Mouse (Mus musculus): Measurements from ENCODE around the gene Ptprd. TPM values are rescaled to one million over a fixed set of nuclear protein-coding genes. Genes with fewer than 3 reads are reported as not detected.

Ptprd gene
- total and polyA plus RNA-seq, 3 experiments = not detected

GRCm38 (mm10) chr4:76652971-76653370 is 1558.8 kb downstream of the Ptprd start:
- Histone ChIP-seq H3K9ac (ENCODE audit: control insufficient read depth, low read depth, low read length, poor library complexity, severe bottlenecking) (no peak overlapping the region), H3K4me3 (ENCODE audit: control insufficient read depth in 1 of 2, insufficient read depth in 1 of 2, low read depth in 2 of 2, low read length in 2 of 2) (no peak overlapping the region), H3K36me3 (ENCODE audit: control insufficient read depth in 1 of 2, insufficient read depth in 2 of 2, low read length in 2 of 2) (no peaks in the 10 kb centered on the region), H3K79me2 (ENCODE audit: control insufficient read depth, insufficient read depth, low read length, poor library complexity) (no peaks in the 10 kb centered on the region), H3K4me1 (ENCODE audit: control insufficient read depth in 1 of 2, insufficient read depth in 2 of 2, low read length in 2 of 2) (no peaks in the 10 kb centered on the region), H3K27ac (ENCODE audit: control insufficient read depth, low read depth, low read length) (no peak overlapping the region), H3K27me3 (ENCODE audit: control insufficient read depth in 1 of 2, insufficient read depth in 2 of 2, low read length in 2 of 2) (no peaks in the 10 kb centered on the region), H3K9me3 (replicated peaks; ENCODE audit: insufficient read depth, low read length) (no peaks in the 10 kb centered on the region)
- TF ChIP-seq USF2 (IDR thresholded peaks at IDR 0.05; ENCODE audit: borderline replicate concordance in 1 of 2, insufficient read depth in 1 of 2, low read depth in 1 of 2, low read length in 2 of 2) = no peak
- no peak for TF ChIP-seq GABPA (IDR thresholded peaks at IDR 0.05; ENCODE audit: low read depth, low read length)
- TF ChIP-seq NELFE (IDR thresholded peaks at IDR 0.05; ENCODE audit: low read depth, low read length) = no peak
- TF ChIP-seq TCF12 (IDR thresholded peaks at IDR 0.05; ENCODE audit: low read depth, low read length) = no peak
- no peak for TF ChIP-seq CTCF (IDR thresholded peaks at IDR 0.05 in 2 of 3, conservative IDR thresholded peaks at IDR 0.05 in 1 of 3; ENCODE audit: control insufficient read depth in 1 of 3, insufficient read depth in 1 of 3, low read depth in 2 of 3, low read length in 3 of 3, poor library complexity in 1 of 3, severe bottlenecking in 1 of 3)
- TF ChIP-seq BHLHE40 (IDR thresholded peaks at IDR 0.05; ENCODE audit: borderline replicate concordance, low read depth, low read length) = no peak
- no peak for TF ChIP-seq USF1 (IDR thresholded peaks at IDR 0.05; ENCODE audit: low read depth, low read length)
- TF ChIP-seq MXI1 (IDR thresholded peaks at IDR 0.05; ENCODE audit: low read depth, low read length) = no peak
- no peak for TF ChIP-seq ZC3H11A (IDR thresholded peaks at IDR 0.05; ENCODE audit: low read depth, low read length)
- DNase-seq (ENCODE audit: low read depth, low spot score) = no peak

DNA sequence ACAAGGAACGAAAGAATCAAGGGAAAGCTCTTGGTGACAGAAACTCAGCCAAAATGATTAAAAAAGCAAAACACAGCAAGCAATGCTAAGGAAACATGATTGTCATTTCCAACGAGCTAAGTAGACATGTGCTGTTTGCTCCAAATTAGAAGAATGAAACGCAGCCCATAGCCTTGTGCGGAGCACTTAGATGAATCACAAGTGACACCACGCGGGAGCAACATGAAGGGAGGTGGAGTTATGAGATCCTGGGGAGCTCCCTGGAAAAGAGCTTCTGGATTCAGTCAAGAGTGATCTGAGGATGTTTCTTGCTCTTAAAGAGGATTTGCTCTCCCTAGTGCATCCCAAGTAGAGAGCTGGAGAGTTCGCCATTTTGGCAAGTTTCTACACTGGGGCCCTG is 1590.0 kb downstream of the Ptprd start:
- Histone ChIP-seq H3K27ac (ENCODE audit: control insufficient read depth, low read depth, low read length) (no peak overlapping the region), H3K4me3 (ENCODE audit: control insufficient read depth in 1 of 2, insufficient read depth in 1 of 2, low read depth in 2 of 2, low read length in 2 of 2) (no peak overlapping the region), H3K9me3 (replicated peaks; ENCODE audit: insufficient read depth, low read length) (no peaks in the 10 kb centered on the region), H3K27me3 (ENCODE audit: control insufficient read depth in 1 of 2, insufficient read depth in 2 of 2, low read length in 2 of 2) (no peaks in the 10 kb centered on the region), H3K36me3 (ENCODE audit: control insufficient read depth in 1 of 2, insufficient read depth in 2 of 2, low read length in 2 of 2) (no peaks in the 10 kb centered on the region), H3K4me1 (ENCODE audit: control insufficient read depth in 1 of 2, insufficient read depth in 2 of 2, low read length in 2 of 2) (no peaks in the 10 kb centered on the region), H3K79me2 (ENCODE audit: control insufficient read depth, insufficient read depth, low read length, poor library complexity) (no peaks in the 10 kb centered on the region), H3K9ac (ENCODE audit: control insufficient read depth, low read depth, low read length, poor library complexity, severe bottlenecking) (no peak overlapping the region)
- no peak for TF ChIP-seq ETS1 (IDR thresholded peaks at IDR 0.05; ENCODE audit: low read depth, low read length)
- TF ChIP-seq MYC (IDR thresholded peaks at IDR 0.05; ENCODE audit: low read depth, low read length) = no peak
- TF ChIP-seq USF1 (IDR thresholded peaks at IDR 0.05; ENCODE audit: low read depth, low read length) = no peak
- no peak for TF ChIP-seq SMC3 (IDR thresholded peaks at IDR 0.05; ENCODE audit: low read depth, low read length)
- TF ChIP-seq ZKSCAN1 (IDR thresholded peaks at IDR 0.05; ENCODE audit: low read depth, low read length) = no peak
- no peak for TF ChIP-seq GATA1 (IDR thresholded peaks at IDR 0.05; ENCODE audit: low read depth, low read length)
- TF ChIP-seq ZC3H11A (IDR thresholded peaks at IDR 0.05; ENCODE audit: low read depth, low read length) = no peak
- TF ChIP-seq KAT2A (conservative IDR thresholded peaks at IDR 0.05; ENCODE audit: low read depth, low read length) = no peak
- no peak for TF ChIP-seq USF2 (IDR thresholded peaks at IDR 0.05; ENCODE audit: borderline replicate concordance in 1 of 2, insufficient read depth in 1 of 2, low read depth in 1 of 2, low read length in 2 of 2)
- no peak for TF ChIP-seq TBP (IDR thresholded peaks at IDR 0.05; ENCODE audit: low read depth, low read length)
- TF ChIP-seq CTCF (IDR thresholded peaks at IDR 0.05 in 2 of 3, conservative IDR thresholded peaks at IDR 0.05 in 1 of 3; ENCODE audit: control insufficient read depth in 1 of 3, insufficient read depth in 1 of 3, low read depth in 2 of 3, low read length in 3 of 3, poor library complexity in 1 of 3, severe bottlenecking in 1 of 3) = no peak
- no peak for TF ChIP-seq TCF12 (IDR thresholded peaks at IDR 0.05; ENCODE audit: low read depth, low read length)
- TF ChIP-seq E2F4 (IDR thresholded peaks at IDR 0.05; ENCODE audit: borderline replicate concordance, low read depth, low read length) = no peak
- no peak for TF ChIP-seq BHLHE40 (IDR thresholded peaks at IDR 0.05; ENCODE audit: borderline replicate concordance, low read depth, low read length)
- TF ChIP-seq MEF2A (IDR thresholded peaks at IDR 0.05; ENCODE audit: extremely low read depth, insufficient replicate concordance, low read depth, low read length, poor library complexity, severe bottlenecking) = no peak
- TF ChIP-seq MYB (IDR thresholded peaks at IDR 0.05; ENCODE audit: low read depth, low read length) = no peak
- no peak for TF ChIP-seq POLR2AphosphoS2 (IDR thresholded peaks at IDR 0.05; ENCODE audit: low read length)
- no peak for TF ChIP-seq JUND (IDR thresholded peaks at IDR 0.05; ENCODE audit: low read depth, low read length)
- TF ChIP-seq EP300 (IDR thresholded peaks at IDR 0.05; ENCODE audit: low read depth in 1 of 2, low read length in 2 of 2) = no peak
- no peak for DNase-seq (ENCODE audit: low read depth, low spot score)

Data from MEL (cell line).